Mouse (Mus musculus): ENCODE data around the gene Ccdc148.

Ccdc148 gene

DNA sequence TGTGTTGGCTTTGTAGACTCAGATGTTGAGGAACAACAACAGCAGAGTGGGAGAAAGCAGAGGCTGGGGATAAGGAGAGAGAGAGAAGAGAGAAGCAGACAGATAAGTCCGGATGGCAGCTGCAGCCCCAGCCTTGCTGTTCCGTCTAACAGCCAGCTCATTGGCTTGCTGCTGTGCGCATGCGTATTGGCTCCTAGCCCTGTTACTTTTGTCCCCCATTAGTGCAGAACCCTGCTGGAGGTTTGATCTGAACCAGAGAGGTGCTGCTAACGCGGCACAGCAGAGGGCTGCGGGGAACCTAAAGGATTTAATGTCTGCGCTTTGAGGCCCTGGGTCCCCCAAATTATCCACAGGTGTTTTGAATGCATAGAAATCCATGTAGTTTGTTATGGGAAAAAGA is 373.8 kb downstream of the Ccdc148 start:
- no peak for DNase-seq (ENCODE audit: low read depth, low spot score)

DNA sequence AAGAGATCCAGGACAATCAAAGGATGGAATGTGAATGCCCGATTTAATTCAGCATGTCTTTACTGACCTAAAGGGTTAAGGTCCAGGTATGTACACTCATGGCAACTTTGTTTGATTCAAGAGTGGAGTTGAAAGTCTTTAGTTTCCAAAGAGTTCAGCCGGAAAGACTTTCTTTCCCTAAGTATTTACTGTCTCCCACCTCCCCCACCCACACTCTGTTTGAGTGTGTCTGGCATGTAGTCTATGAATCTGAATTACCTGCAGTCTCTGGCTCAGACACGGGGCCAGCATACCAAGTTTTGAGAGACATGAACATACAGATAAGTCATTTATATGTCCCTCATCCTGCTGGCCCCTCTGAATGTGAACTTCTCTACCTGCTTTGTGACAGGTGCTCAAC is 374.3 kb downstream of the Ccdc148 start:
- no peak for DNase-seq (ENCODE audit: low read depth, low spot score)

DNA sequence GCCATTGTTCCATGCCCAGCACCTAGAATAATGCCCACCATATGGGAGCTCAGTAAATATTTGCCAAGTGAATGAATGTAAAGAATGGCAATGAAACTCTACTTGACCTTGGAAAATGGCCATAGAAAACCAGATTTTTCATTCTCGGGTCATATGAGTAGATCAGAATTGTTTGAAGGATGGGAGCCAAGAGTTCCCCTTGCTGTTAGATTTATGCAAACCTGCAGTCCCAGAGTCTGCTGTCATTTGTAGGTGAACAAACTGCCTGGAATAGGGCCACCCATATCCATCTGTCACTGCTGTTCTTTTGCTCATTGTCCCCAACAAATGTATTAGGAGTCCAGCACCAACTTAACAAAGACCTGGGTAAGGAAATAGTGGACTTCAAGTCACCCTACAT is 377.0 kb downstream of the Ccdc148 start:
- DNase-seq (ENCODE audit: low read depth, low spot score), result no peak

DNA sequence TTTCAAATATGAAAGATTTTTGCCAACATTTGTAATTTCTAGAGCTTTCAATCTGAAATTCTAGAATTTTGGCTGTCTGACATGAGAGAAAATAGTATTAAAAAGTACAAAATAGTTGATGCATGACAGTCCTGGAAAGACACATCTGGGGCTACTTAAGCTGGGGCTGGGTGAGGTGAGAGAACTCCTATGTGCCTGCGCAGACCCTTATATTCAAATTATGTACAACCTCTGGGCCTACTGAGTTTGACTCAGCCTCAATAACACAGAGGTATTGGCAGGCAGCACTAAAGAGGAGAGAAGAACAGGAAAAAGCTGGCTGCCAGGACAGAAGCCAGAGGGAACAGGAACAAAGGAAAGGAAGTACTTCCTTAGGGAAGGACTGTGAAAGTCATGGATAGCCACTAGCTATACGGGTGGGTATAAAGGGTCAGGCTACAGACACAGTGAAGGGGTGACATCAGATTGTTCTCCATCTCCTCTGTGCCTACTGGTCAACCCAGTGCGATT is 381.4 kb downstream of the Ccdc148 start:
- DNase-seq (ENCODE audit: low read depth, low spot score), result no peak

DNA sequence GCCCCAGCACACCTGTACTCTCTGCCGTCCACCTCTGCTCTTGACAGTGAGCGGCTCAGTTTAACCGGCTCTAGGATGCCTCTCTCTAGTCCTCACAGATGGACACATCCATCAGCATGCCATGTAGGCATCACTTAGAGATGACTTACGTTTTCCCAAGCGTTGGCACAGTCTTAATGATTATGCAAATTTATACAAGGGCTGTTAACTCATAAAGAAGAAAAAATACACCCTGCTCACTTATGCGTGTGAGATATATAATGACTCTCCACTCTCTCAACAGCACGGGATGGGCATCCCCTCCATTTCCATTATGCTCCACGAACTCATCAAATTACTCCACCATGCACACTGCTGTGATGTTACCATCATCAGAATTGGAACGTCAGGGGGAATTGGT is 386.6 kb downstream of the Ccdc148 start:
- DNase-seq (ENCODE audit: low read depth, low spot score), result no peak
